Mouse (Mus musculus): Measurements from ENCODE around the gene Myo1c. TPM values are rescaled to one million over a fixed set of nuclear protein-coding genes. Genes with fewer than 3 reads are reported as not detected.
A peak's percentile ranks its signal among the peaks of the same experiment; 100 is the strongest.

Gene Myo1c
- polyA plus RNA-seq, 1 experiment from 2014 or later = 24.2 TPM

GRCm38 (mm10) chr11:75624102-75624554 is 26.2 kb upstream of the Myo1c start:
- no peaks in the 10 kb centered on the region for H3K27me3 ChIP-seq
- no peaks in the 10 kb centered on the region for H3K4me1 ChIP-seq (replicated peaks)
- no peak overlapping the region for H3K4me3 ChIP-seq (replicated peaks)
- H3K9ac ChIP-seq (replicated peaks) = no peak overlapping the region
- no peak overlapping the region for H3K4me2 ChIP-seq
- H3K9me3 ChIP-seq = no peaks in the 10 kb centered on the region
- WGBS = 71% methylated on average over 2 of the region's 2 CpGs
- no peak for ATAC-seq (ENCODE audit: insufficient number of reproducible peaks, insufficient read depth, low FRiP score, low TSS enrichment, low read depth)
- H3K36me3 ChIP-seq = peaks cover 82% of the 10 kb centered on the region
- H3K27ac ChIP-seq = no peak overlapping the region

GRCm38 (mm10) chr11:75625820-75626219 is 24.5 kb upstream of the Myo1c start:
- H3K27me3 ChIP-seq = no peaks in the 10 kb centered on the region
- H3K36me3 ChIP-seq = peaks cover 65% of the 10 kb centered on the region
- WGBS = 92% methylated on average over 4 of the region's 4 CpGs

DNA sequence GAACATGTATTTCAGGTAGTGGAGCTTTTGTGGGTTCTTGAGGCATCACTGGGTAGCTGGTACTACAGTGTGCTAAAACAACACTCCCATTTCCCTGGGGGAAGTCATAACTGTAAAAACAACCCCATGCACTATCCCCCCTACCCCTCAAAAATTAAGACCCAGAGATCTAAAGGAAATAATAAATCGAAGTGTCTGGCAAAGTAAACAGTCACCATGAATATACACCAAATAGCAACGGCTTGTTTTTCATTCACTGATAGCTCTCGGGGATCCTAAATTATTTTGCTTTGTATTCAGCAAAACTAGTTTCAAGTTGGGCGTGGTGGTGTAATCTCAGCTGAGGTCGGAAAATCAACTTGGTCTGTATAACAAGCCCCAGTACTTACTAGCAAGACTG is 20.2 kb upstream of the Myo1c start:
- Histone ChIP-seq H3K9me3 (no peaks in the 10 kb centered on the region), H3K36me3 (peaks cover 32% of the 10 kb centered on the region), H3K4me1 (replicated peaks) (peaks cover 20% of the 10 kb centered on the region; the same call in 1 of the 2 replicates), H3K27ac (peak overlapping the region; percentile 78), H3K9ac (replicated peaks) (peak overlapping the region; percentile 64; the same call in 1 of the 2 replicates), H3K4me2 (peak overlapping the region; percentile 81), H3K4me3 (replicated peaks) (peak overlapping the region; percentile 70), H3K27me3 (no peaks in the 10 kb centered on the region)
- no peak for ATAC-seq (ENCODE audit: insufficient number of reproducible peaks, insufficient read depth, low FRiP score, low TSS enrichment, low read depth)
- WGBS = 22% methylated on average over 5 of the region's 5 CpGs

More at GRCm38 (mm10) chr11:75625820-75626219, 24.5 kb upstream of the Myo1c start:
- H3K9me3 ChIP-seq = no peaks in the 10 kb centered on the region
- H3K4me1 ChIP-seq (replicated peaks) = peaks cover 8% of the 10 kb centered on the region; the same call in 1 of the 2 replicates
- H3K27ac ChIP-seq = no peak overlapping the region
- H3K9ac ChIP-seq (replicated peaks) = no peak overlapping the region
- H3K4me3 ChIP-seq (replicated peaks) = no peak overlapping the region
- ATAC-seq (ENCODE audit: insufficient number of reproducible peaks, insufficient read depth, low FRiP score, low TSS enrichment, low read depth) = no peak
- H3K4me2 ChIP-seq = no peak overlapping the region

DNA sequence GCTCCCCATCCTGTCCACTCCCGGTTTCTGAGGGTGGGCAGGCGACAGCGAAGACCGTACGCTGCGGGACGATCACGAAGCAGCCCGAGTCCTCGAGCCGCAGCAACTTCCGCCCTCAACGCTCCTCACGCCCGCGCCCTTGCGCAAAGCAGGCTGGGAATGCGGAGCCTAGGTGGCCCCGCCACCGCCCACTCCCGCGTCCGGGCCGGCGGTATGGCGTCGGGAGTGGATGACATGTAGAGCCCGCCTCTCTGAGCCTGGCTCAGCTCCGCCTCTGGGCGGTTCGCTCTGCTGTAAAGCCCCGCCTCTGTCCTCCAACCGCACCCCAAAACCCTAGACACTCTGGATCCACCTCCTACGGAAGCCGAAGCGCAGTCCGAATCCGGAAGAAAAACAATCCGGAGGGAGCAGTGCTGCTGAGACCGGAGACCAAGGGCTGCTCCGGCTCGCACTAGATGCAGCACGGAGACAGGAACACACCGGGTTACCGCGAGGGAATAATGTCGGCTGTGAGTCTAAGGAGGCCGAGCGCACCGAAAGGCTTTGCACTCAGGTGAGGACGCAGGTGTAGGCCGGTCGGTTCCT is 19.6 kb upstream of the Myo1c start, which contains the start of gene Inpp5k:
Gene Inpp5k (plus strand): TSS at position 344 of the 585 bp plus-strand sequence.
- WGBS = under 1% methylated on average over 53 of the region's 53 CpGs
- ATAC-seq (ENCODE audit: insufficient number of reproducible peaks, insufficient read depth, low FRiP score, low TSS enrichment, low read depth) = peak; percentile 99
- peaks cover 29% of the 10 kb centered on the region for H3K36me3 ChIP-seq
- no peaks in the 10 kb centered on the region for H3K27me3 ChIP-seq
- H3K9me3 ChIP-seq = no peaks in the 10 kb centered on the region
- peak within 1 kb of the TSS; percentile 81 for H3K4me2 ChIP-seq
- peak within 1 kb of the TSS; percentile 78 for H3K27ac ChIP-seq
- peak within 1 kb of the TSS; percentile 64 for H3K9ac ChIP-seq (replicated peaks)
- peaks cover 20% of the 10 kb centered on the region for H3K4me1 ChIP-seq (replicated peaks)
- peak within 1 kb of the TSS; percentile 70 for H3K4me3 ChIP-seq (replicated peaks)

DNA sequence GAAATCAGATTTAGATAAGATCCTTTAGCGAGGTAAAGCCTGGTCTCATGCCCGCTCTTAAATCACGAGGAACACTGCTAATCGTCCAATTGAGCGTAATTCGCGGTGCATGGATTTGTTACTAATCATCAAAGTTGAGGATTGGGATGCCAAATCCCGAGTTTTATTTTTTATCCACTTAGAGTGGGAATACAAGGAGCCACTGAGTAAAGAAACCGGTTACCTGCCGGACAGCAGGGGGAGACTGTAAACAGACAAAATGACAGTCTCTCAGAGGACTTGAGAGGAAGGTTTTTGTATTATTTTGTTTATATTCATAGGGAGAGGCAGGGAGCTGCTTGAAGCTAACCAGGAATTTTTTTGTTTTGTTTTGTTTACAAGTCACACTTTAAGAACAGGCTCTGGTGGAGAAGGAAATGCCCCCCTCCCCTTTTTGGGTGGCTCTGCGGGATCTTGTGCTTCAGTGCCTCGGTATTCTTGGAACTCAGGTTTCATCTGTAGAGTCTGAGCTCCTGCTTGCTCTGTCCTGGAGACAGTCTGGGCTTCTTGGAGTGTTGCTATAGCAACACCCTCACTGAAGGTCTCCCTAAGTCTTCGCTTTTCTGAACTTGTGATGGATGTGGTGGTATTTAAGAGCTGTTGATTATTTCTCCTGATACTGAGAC is 18.6 kb upstream of the Myo1c start:
- ATAC-seq (ENCODE audit: insufficient number of reproducible peaks, insufficient read depth, low FRiP score, low TSS enrichment, low read depth) = no peak
- 14% methylated on average over 13 of the region's 13 CpGs for WGBS
- Histone ChIP-seq H3K4me2 (peak overlapping the region; percentile 81), H3K4me1 (replicated peaks) (peaks cover 20% of the 10 kb centered on the region), H3K9ac (replicated peaks) (peak overlapping the region; percentile 57), H3K36me3 (peaks cover 19% of the 10 kb centered on the region), H3K4me3 (replicated peaks) (peak overlapping the region; percentile 70), H3K9me3 (no peaks in the 10 kb centered on the region), H3K27me3 (no peaks in the 10 kb centered on the region), H3K27ac (no peak overlapping the region)

DNA sequence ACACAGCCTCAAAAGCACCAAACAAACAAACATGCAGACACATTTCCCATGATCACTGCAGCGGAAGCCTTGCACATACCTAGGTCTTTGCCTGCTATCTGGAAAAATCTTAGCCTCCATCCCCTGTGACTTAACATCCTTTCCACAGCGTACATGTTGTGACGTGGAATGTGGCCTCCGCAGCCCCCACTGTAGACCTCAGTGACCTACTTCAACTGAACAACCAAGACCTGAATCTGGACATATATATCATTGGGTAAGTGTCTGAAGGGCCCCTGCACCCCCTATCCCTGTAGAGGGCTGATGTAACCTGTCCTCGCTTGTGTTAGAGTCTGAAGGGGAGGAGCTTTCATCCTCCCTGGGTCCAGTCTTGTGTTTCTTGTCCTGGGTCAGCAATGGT is 17.4 kb upstream of the Myo1c start:
- Histone ChIP-seq H3K27me3 (no peaks in the 10 kb centered on the region), H3K27ac (no peak overlapping the region), H3K4me2 (no peak overlapping the region), H3K9me3 (no peaks in the 10 kb centered on the region), H3K4me1 (replicated peaks) (peaks cover 20% of the 10 kb centered on the region), H3K36me3 (peaks cover 17% of the 10 kb centered on the region), H3K4me3 (replicated peaks) (no peak overlapping the region), H3K9ac (replicated peaks) (no peak overlapping the region)
- no peak for ATAC-seq (ENCODE audit: insufficient number of reproducible peaks, insufficient read depth, low FRiP score, low TSS enrichment, low read depth)
- WGBS = 90% methylated on average over 5 of the region's 5 CpGs

- Histone ChIP-seq H3K36me3 (peaks cover 20% of the 10 kb centered on the region), H3K27ac (no peak overlapping the region), H3K9me3 (no peaks in the 10 kb centered on the region), H3K9ac (replicated peaks) (no peak overlapping the region), H3K4me1 (replicated peaks) (peaks cover 16% of the 10 kb centered on the region), H3K27me3 (no peaks in the 10 kb centered on the region), H3K4me3 (replicated peaks) (no peak overlapping the region), H3K4me2 (no peak overlapping the region)
- 77% methylated on average over 3 of the region's 3 CpGs for WGBS
- ATAC-seq (ENCODE audit: insufficient number of reproducible peaks, insufficient read depth, low FRiP score, low TSS enrichment, low read depth) = no peak
These were observed 15.5 kb upstream of the Myo1c start for GRCm38 (mm10) chr11:75634801-75635200.

DNA sequence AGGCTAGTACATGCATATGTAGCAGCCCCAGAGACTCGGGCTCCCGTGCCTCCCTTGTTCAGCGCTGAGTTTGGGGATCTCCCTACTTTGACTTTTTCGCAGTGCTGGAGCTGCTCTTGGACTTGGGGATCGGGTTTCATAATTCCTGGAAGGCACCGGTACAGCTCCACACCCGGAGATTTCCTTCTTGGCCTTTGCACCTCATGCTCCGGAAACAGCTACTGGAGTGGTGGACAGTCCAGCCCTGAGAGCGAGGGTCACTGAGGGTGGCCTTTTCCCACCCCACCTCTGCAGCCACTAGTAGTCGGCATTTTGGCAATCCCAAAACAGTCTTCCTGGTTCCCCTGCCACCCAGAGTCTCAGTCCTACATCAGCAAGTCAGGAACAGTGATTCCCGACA is 15.0 kb upstream of the Myo1c start:
- no peak for ATAC-seq (ENCODE audit: insufficient number of reproducible peaks, insufficient read depth, low FRiP score, low TSS enrichment, low read depth)
- H3K9ac ChIP-seq (replicated peaks) = no peak overlapping the region
- no peak overlapping the region for H3K4me2 ChIP-seq
- no peak overlapping the region for H3K4me3 ChIP-seq (replicated peaks)
- no peaks in the 10 kb centered on the region for H3K27me3 ChIP-seq
- H3K9me3 ChIP-seq = no peaks in the 10 kb centered on the region
- H3K4me1 ChIP-seq (replicated peaks) = peaks cover 12% of the 10 kb centered on the region
- H3K36me3 ChIP-seq = peaks cover 22% of the 10 kb centered on the region
- 60% methylated on average over 11 of the region's 11 CpGs for WGBS
- 0 out of 2 replicates have a peak overlapping the region, but pooled peaks have one; percentile 12 for H3K27ac ChIP-seq

GRCm38 (mm10) chr11:75643323-75643722 is 7.0 kb upstream of the Myo1c start:
- Histone ChIP-seq H3K27ac (no peak overlapping the region), H3K36me3 (peaks cover 15% of the 10 kb centered on the region; the same call in 1 of the 2 replicates), H3K9me3 (no peaks in the 10 kb centered on the region), H3K4me3 (replicated peaks) (no peak overlapping the region), H3K4me1 (replicated peaks) (no peaks in the 10 kb centered on the region), H3K9ac (replicated peaks) (no peak overlapping the region), H3K27me3 (no peaks in the 10 kb centered on the region), H3K4me2 (no peak overlapping the region)
- WGBS = 74% methylated on average over 5 of the region's 5 CpGs
- ATAC-seq (ENCODE audit: insufficient number of reproducible peaks, insufficient read depth, low FRiP score, low TSS enrichment, low read depth) = no peak

DNA sequence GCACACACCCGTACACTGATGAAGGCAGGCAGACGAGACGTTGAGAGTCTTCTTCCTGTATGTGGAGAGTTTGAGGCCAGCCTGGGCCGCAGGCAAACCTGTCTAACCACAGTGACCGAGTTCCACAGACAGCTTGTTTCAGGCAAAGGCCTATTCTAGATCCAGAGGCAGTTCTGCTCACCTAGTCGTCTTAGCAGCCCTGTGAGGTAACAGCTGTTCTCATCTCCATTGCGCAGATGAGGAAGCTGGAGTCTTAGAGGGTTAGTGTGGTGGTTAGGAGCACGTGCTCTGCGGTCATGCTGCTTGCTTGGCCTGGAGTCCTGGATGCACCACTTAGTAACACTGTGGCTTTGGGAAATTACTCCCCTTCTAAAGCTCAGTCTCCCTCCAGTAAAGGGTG is 5.6 kb upstream of the Myo1c start:
- Histone ChIP-seq H3K9me3 (no peaks in the 10 kb centered on the region), H3K36me3 (peaks cover 10% of the 10 kb centered on the region; the same call in 1 of the 2 replicates), H3K9ac (replicated peaks) (no peak overlapping the region), H3K27ac (no peak overlapping the region), H3K4me3 (replicated peaks) (no peak overlapping the region), H3K27me3 (no peaks in the 10 kb centered on the region), H3K4me2 (no peak overlapping the region), H3K4me1 (replicated peaks) (no peaks in the 10 kb centered on the region)
- 82% methylated on average over 9 of the region's 9 CpGs for WGBS
- ATAC-seq (ENCODE audit: insufficient number of reproducible peaks, insufficient read depth, low FRiP score, low TSS enrichment, low read depth) = no peak

DNA sequence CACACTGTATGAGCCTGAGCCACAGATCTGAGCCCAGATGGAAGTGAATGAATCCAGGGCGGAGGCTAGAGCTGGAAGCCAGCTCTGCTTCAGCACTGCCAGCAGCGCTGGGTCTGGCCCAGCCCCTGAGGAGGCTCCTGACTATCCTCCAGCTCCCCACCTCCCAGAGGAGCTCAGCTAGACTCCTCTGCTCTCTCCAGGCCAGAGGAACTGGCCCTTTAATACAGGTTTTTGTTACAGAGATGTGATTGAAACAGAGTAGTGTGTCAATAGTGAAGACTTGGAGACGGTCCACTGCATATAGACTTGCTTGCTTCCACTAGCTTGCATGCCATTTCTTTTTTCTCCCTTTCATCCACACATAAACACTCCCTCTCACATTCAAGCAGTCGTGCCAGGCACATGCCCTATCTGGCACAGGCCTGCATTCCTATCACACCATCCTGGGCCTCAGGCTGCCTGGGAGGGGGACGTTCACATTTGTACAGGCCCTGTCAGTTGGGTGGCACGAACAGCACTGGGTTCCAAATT is 2.6 kb upstream of the Myo1c start:
- ATAC-seq (ENCODE audit: insufficient number of reproducible peaks, insufficient read depth, low FRiP score, low TSS enrichment, low read depth) = no peak
- Histone ChIP-seq H3K36me3 (peaks cover 6% of the 10 kb centered on the region; the same call in 1 of the 2 replicates), H3K9ac (replicated peaks) (no peak overlapping the region), H3K9me3 (no peaks in the 10 kb centered on the region), H3K4me2 (no peak overlapping the region), H3K4me3 (replicated peaks) (no peak overlapping the region), H3K4me1 (replicated peaks) (peaks cover 18% of the 10 kb centered on the region), H3K27ac (no peak overlapping the region), H3K27me3 (peaks cover 11% of the 10 kb centered on the region)
- 75% methylated on average over 6 of the region's 6 CpGs for WGBS
